Mouse (Mus musculus) MEL (cell line): ENCODE results near the gene Tenm3. TPM values are rescaled to one million over a fixed set of nuclear protein-coding genes. Genes with fewer than 3 reads are reported as not detected.

Source experiments
- DNase-seq: peaks from one replicate; pipeline ENCODE4 v3.0.0; 2011; ENCODE audit warnings: low read depth, low spot score
- H3K27ac ChIP-seq: 2 replicates; pipeline ENCODE4 v1.5.1; 2012; ENCODE audit warnings: low read depth, mild to moderate bottlenecking, control low read depth, low read length, moderate library complexity; ENCODE audit not compliant: control insufficient read depth
- H3K27me3 ChIP-seq, 2 experiments: fragments of 150-350 bp in 1 of 2; sonication (generic) in 1 of 2; 2 replicates each; pipeline ENCODE4 v1.6.1; 2012; ENCODE audit warnings: low read length in 2 of 2, mild to moderate bottlenecking in 2 of 2, improper control_type of control experiment in 1 of 2, moderate library complexity in 1 of 2; ENCODE audit not compliant: insufficient read depth in 2 of 2, control insufficient read depth in 1 of 2
- H3K36me3 ChIP-seq, 2 experiments: 2 replicates each; pipeline ENCODE4 v1.6.1; 2012 to 2014; ENCODE audit warnings: low read length in 2 of 2, improper control_type of control experiment in 1 of 2, inconsistent platforms in 1 of 2, mild to moderate bottlenecking in 1 of 2; ENCODE audit not compliant: insufficient read depth in 2 of 2, control insufficient read depth in 1 of 2
- H3K4me1 ChIP-seq, 2 experiments: fragments of 150-350 bp in 1 of 2; sonication (generic) in 1 of 2; 2 replicates each; pipeline ENCODE4 v1.6.1; 2012; ENCODE audit warnings: low read length in 2 of 2, improper control_type of control experiment in 1 of 2, mild to moderate bottlenecking in 1 of 2; ENCODE audit not compliant: insufficient read depth in 2 of 2, control insufficient read depth in 1 of 2
- H3K4me3 ChIP-seq, 2 experiments: fragments of 150-350 bp in 1 of 2; sonication (generic) in 1 of 2; 2 replicates each; pipeline ENCODE4 v1.5.1; 2012; ENCODE audit warnings: low read depth in 2 of 2, low read length in 2 of 2, mild to moderate bottlenecking in 2 of 2, moderate library complexity in 2 of 2, control low read depth in 1 of 2, improper control_type of control experiment in 1 of 2; ENCODE audit not compliant: control insufficient read depth in 1 of 2, insufficient read depth in 1 of 2
- H3K79me2 ChIP-seq: 2 replicates; pipeline ENCODE4 v1.6.1; 2012; ENCODE audit warnings: mild to moderate bottlenecking, low read length, moderate library complexity; ENCODE audit not compliant: control insufficient read depth, poor library complexity, insufficient read depth
- H3K9ac ChIP-seq: 2 replicates; pipeline ENCODE4 v1.6.1; 2012; ENCODE audit warnings: low read depth, mild to moderate bottlenecking, control low read depth, low read length, moderate library complexity; ENCODE audit not compliant: control insufficient read depth, poor library complexity, severe bottlenecking
- H3K9me3 ChIP-seq: fragments of 150-350 bp; sonication (generic); replicated peaks from 2 replicates; pipeline ENCODE4 v1.6.1; 2012; ENCODE audit warnings: mild to moderate bottlenecking, low read length, improper control_type of control experiment, moderate library complexity; ENCODE audit not compliant: insufficient read depth
- EP300 ChIP-seq, 2 experiments: IDR thresholded peaks; 2 replicates each; pipeline ENCODE4 v1.6.1; 2011; ENCODE audit warnings: improper control_type of control experiment in 2 of 2, low read length in 2 of 2, low read depth in 1 of 2, mild to moderate bottlenecking in 1 of 2
- GABPA ChIP-seq: IDR thresholded peaks from 2 replicates; pipeline ENCODE4 v1.6.1; 2012; ENCODE audit warnings: low read depth, mild to moderate bottlenecking, inconsistent platforms, low read length, improper control_type of control experiment, moderate library complexity
- MAFK ChIP-seq: IDR thresholded peaks from 2 replicates; pipeline ENCODE4 v1.6.1; 2011; ENCODE audit warnings: low read depth, mild to moderate bottlenecking, low read length, improper control_type of control experiment, borderline replicate concordance
- MAZ ChIP-seq: IDR thresholded peaks from 2 replicates; pipeline ENCODE4 v1.6.1; 2012; ENCODE audit warnings: low read depth, mild to moderate bottlenecking, inconsistent platforms, low read length, improper control_type of control experiment
- MEF2A ChIP-seq: IDR thresholded peaks from 2 replicates; pipeline ENCODE4 v1.6.1; 2014; ENCODE audit warnings: low read depth, mild to moderate bottlenecking, inconsistent platforms, low read length, improper control_type of control experiment; ENCODE audit not compliant: poor library complexity, insufficient replicate concordance, severe bottlenecking; ENCODE audit errors: extremely low read depth
- MXI1 ChIP-seq: IDR thresholded peaks from 2 replicates; pipeline ENCODE4 v1.6.1; 2011; ENCODE audit warnings: mild to moderate bottlenecking, low read depth, low read length, improper control_type of control experiment
- MYC ChIP-seq: IDR thresholded peaks from 2 replicates; pipeline ENCODE4 v1.6.1; 2011; ENCODE audit warnings: low read depth, mild to moderate bottlenecking, low read length, improper control_type of control experiment, moderate library complexity
- RAD21 ChIP-seq: IDR thresholded peaks from 2 replicates; pipeline ENCODE4 v1.6.1; 2011; ENCODE audit warnings: mild to moderate bottlenecking, low read depth, low read length, improper control_type of control experiment
- RCOR1 ChIP-seq: IDR thresholded peaks from 2 replicates; pipeline ENCODE4 v1.6.1; 2012; ENCODE audit warnings: low read depth, mild to moderate bottlenecking, inconsistent platforms, low read length, improper control_type of control experiment
- SMC3 ChIP-seq: IDR thresholded peaks from 2 replicates; pipeline ENCODE4 v1.6.1; 2011; ENCODE audit warnings: low read depth, low read length, improper control_type of control experiment
- TBP ChIP-seq: IDR thresholded peaks from 2 replicates; pipeline ENCODE4 v1.8.0; 2011; ENCODE audit warnings: low read depth, low read length, improper control_type of control experiment
- TCF12 ChIP-seq: IDR thresholded peaks from 2 replicates; pipeline ENCODE4 v1.6.1; 2014; ENCODE audit warnings: low read depth, mild to moderate bottlenecking, inconsistent platforms, low read length, improper control_type of control experiment, moderate library complexity
- ZNF384 ChIP-seq: IDR thresholded peaks from 2 replicates; pipeline ENCODE4 v1.6.1; 2012; ENCODE audit warnings: low read depth, mild to moderate bottlenecking, inconsistent platforms, low read length, improper control_type of control experiment
- polyA plus RNA-seq, 2 experiments: library from polyadenylated mRNA; stranded (reverse) in 1 of 2; unstranded in 1 of 2; fragments of >175 nt in 1 of 2; fragments of >200 nt in 1 of 2; gene quantifications; 2 replicates each; pipeline versions ENCODE4 v1.2.1 to v1.2.4; 2012; ENCODE audit warnings: low replicate concordance in 2 of 2, low read depth in 1 of 2; ENCODE audit not compliant: insufficient read length in 2 of 2, insufficient read depth in 1 of 2, missing spikeins in 1 of 2
- total RNA-seq: library from RNA; depleted of rRNA; stranded (reverse); fragments of 300-350 nt; gene quantifications from 2 replicates; pipeline ENCODE4 v1.2.3, GENCODE M21; 2012

The Tenm3 gene
- total and polyA plus RNA-seq, 3 experiments = not detected

DNA sequence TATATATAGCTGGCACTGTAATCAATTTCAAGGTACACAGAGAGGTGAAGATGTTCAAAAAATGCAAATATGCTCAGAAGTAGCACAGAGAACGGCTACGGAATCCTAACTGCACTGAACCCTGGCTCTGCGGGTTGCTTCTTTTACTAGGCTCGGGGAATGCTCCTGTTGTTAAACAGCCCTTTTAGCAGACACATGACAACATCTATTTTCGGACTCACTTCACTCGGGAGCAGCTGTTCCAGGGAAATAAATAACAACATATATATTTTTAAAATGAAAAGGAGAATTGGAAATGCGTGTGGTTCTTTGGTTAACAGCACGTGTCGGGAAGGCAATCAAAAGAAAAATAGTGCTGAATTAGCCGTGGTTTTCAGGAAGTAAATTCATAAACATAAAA, 457.9 kb downstream of the Tenm3 start:
- Histone ChIP-seq H3K79me2 (no peaks in the 10 kb centered on the region), H3K4me1 (no peaks in the 10 kb centered on the region), H3K4me3 (no peak overlapping the region)
- TF ChIP-seq RCOR1 = no peak
- no peak for TF ChIP-seq TCF12
- TF ChIP-seq, all 39 proteins: peak for 0
- DNase-seq = no peak
- no peak overlapping the region for H3K27ac ChIP-seq
- no peaks in the 10 kb centered on the region for H3K27me3 ChIP-seq
- no peak overlapping the region for H3K9ac ChIP-seq
- no peaks in the 10 kb centered on the region for H3K36me3 ChIP-seq
- H3K9me3 ChIP-seq = no peaks in the 10 kb centered on the region

DNA sequence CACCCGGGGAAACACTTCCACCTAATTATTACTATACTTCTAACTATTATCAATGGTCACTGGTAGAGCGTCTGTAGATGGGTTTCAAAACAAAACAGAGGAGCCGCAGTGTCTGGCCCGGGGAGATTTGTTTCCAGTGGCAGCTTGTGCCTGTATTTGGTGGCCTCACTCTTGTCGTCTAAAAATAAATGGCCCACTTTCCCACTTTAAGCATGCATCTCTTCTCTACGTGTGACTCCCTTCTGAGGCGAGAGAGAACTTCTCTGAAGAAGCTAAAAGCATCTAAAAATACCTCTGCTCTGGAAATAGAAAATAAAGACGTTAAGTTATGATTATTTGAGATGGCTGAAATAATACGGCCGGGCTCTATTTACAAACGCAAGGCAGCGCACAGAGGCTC, 463.7 kb downstream of the Tenm3 start:
- Histone ChIP-seq H3K9me3 (no peaks in the 10 kb centered on the region), H3K36me3 (no peaks in the 10 kb centered on the region), H3K4me3 (no peak overlapping the region), H3K27me3 (no peaks in the 10 kb centered on the region), H3K4me1 (no peaks in the 10 kb centered on the region), H3K79me2 (no peaks in the 10 kb centered on the region), H3K27ac (no peak overlapping the region), H3K9ac (no peak overlapping the region)
- TF ChIP-seq RAD21 (no peak), TBP (no peak)
- no peak for DNase-seq

- Histone ChIP-seq H3K4me3 (no peak overlapping the region), H3K4me1 (no peaks in the 10 kb centered on the region), H3K79me2 (no peaks in the 10 kb centered on the region), H3K27me3 (no peaks in the 10 kb centered on the region), H3K9me3 (no peaks in the 10 kb centered on the region), H3K27ac (no peak overlapping the region), H3K36me3 (no peaks in the 10 kb centered on the region), H3K9ac (no peak overlapping the region)
- DNase-seq = no peak
- TF ChIP-seq GABPA (no peak), RAD21 (no peak), MAZ (no peak), MXI1 (no peak), SMC3 (no peak), EP300 (IDR thresholded peaks at IDR 0.05; ENCODE audit: low read depth in 1 of 2, low read length in 2 of 2) (no peak), MAFK (no peak), MEF2A (no peak), MYC (no peak), ZNF384 (no peak)
Observed at GRCm38 (mm10) chr8:48376774-48377173, 467.0 kb downstream of the Tenm3 start.
